Mouse (Mus musculus) myocyte (in vitro differentiated cells): Measurements from ENCODE around the gene Apol9a. TPM values are rescaled to one million over a fixed set of nuclear protein-coding genes. Genes with fewer than 3 reads are reported as not detected.
A peak's percentile ranks its signal among the peaks of the same experiment; 100 is the strongest.

Experiments
- H3K27me3 ChIP-seq: one replicate; pipeline ENCODE4 v1.6.1; 2011; ENCODE audit not compliant: control insufficient read depth, insufficient read depth, insufficient read length
- H3K36me3 ChIP-seq: one replicate; pipeline ENCODE4 v1.6.1; 2011; ENCODE audit not compliant: control insufficient read depth, insufficient read depth
- H3K4me2 ChIP-seq: one replicate; pipeline ENCODE4 v1.6.1; 2011; ENCODE audit warnings: low read depth, control low read depth
- H3K4me3 ChIP-seq: one replicate; pipeline ENCODE4 v1.5.1; 2011; ENCODE audit warnings: mild to moderate bottlenecking, control low read depth, moderate library complexity
- H3K79me2 ChIP-seq: one replicate; pipeline ENCODE4 v1.6.1; 2011; ENCODE audit not compliant: control insufficient read depth, insufficient read depth
- H3ac ChIP-seq: one replicate; pipeline ENCODE4 v1.6.1; 2011; ENCODE audit not compliant: control insufficient read depth, insufficient read length
- CEBPB ChIP-seq: IDR thresholded peaks from 2 replicates; pipeline ENCODE4 v1.6.1; 2011; ENCODE audit warnings: mild to moderate bottlenecking, moderate library complexity; ENCODE audit not compliant: poor library complexity, insufficient read depth, severe bottlenecking
- E2F4 ChIP-seq: IDR thresholded peaks from one replicate; pipeline ENCODE4 v1.6.1; 2011; ENCODE audit warnings: mild to moderate bottlenecking, control low read depth, moderate library complexity; ENCODE audit not compliant: insufficient read depth
- MAX ChIP-seq: IDR thresholded peaks from one replicate; pipeline ENCODE4 v1.6.1; 2011; ENCODE audit warnings: low read depth, mild to moderate bottlenecking, control low read depth
- MYOD1 ChIP-seq, 3 experiments: IDR thresholded peaks; one replicate each; pipeline ENCODE4 v1.6.1; 2011; ENCODE audit warnings: control low read depth in 2 of 3, low read depth in 2 of 3, mild to moderate bottlenecking in 2 of 3, moderate library complexity in 1 of 3; ENCODE audit not compliant: insufficient read length in 2 of 3, control insufficient read depth in 1 of 3
- MYOG ChIP-seq, 3 experiments: IDR thresholded peaks; one replicate each; pipeline ENCODE4 v1.6.1; 2011; ENCODE audit warnings: control low read depth in 2 of 3, low read depth in 2 of 3, mild to moderate bottlenecking in 2 of 3; ENCODE audit not compliant: insufficient read length in 2 of 3, control insufficient read depth in 1 of 3, insufficient read depth in 1 of 3
- POLR2A ChIP-seq: IDR thresholded peaks from one replicate; pipeline ENCODE4 v1.6.1; 2011; ENCODE audit warnings: low read depth, mild to moderate bottlenecking, control low read depth, moderate library complexity; ENCODE audit not compliant: insufficient read length
- POLR2AphosphoS2 ChIP-seq: IDR thresholded peaks from one replicate; pipeline ENCODE4 v1.6.1; 2011; ENCODE audit warnings: low read depth, control low read depth; ENCODE audit not compliant: insufficient read length
- REST ChIP-seq: IDR thresholded peaks from one replicate; pipeline ENCODE4 v1.6.1; 2011; ENCODE audit warnings: mild to moderate bottlenecking, control low read depth, moderate library complexity; ENCODE audit not compliant: insufficient read depth, insufficient read length
- SRF ChIP-seq: IDR thresholded peaks from one replicate; pipeline ENCODE4 v1.6.1; 2011; ENCODE audit warnings: low read depth; ENCODE audit not compliant: control insufficient read depth, insufficient read length
- TCF12 ChIP-seq: IDR thresholded peaks from one replicate; pipeline ENCODE4 v1.6.1; 2011; ENCODE audit warnings: mild to moderate bottlenecking, control low read depth; ENCODE audit not compliant: poor library complexity, insufficient read depth, severe bottlenecking
- TCF3 ChIP-seq: IDR thresholded peaks from one replicate; pipeline ENCODE4 v1.6.1; 2011; ENCODE audit warnings: low read depth, control low read depth; ENCODE audit not compliant: insufficient read length
- USF1 ChIP-seq: IDR thresholded peaks from one replicate; pipeline ENCODE4 v1.6.1; 2011; ENCODE audit warnings: low read depth, mild to moderate bottlenecking, control low read depth, moderate library complexity
- polyA plus RNA-seq: library from polyadenylated mRNA; unstranded; fragments of >200 nt; fragmentation: generic; extraction: Trizol; gene quantifications from one replicate; pipeline ENCODE4 v1.2.1, GENCODE M21; 2012; ENCODE audit warnings: missing spikeins

The Apol9a gene
- polyA plus RNA-seq, 1 experiment: 16.3 TPM

- H3K4me2 ChIP-seq: no peak overlapping the region
- no peak for TF ChIP-seq TCF3
Measured at GRCm38 (mm10) chr15:77369981-77370380, 41.0 kb downstream of the Apol9a start.

GRCm38 (mm10) chr15:77368818-77369320 is 42.1 kb downstream of the Apol9a start:
- Histone ChIP-seq H3K79me2 (no peaks in the 10 kb centered on the region), H3K4me3 (no peak overlapping the region), H3K4me2 (peak overlapping the region; percentile 51), H3K27me3 (no peaks in the 10 kb centered on the region), H3K36me3 (no peaks in the 10 kb centered on the region), H3ac (no peak overlapping the region)
- TF ChIP-seq MYOG (IDR thresholded peaks at IDR 0.05; ENCODE audit: control insufficient read depth in 1 of 3, insufficient read depth in 1 of 3, insufficient read length in 2 of 3, low read depth in 2 of 3): no peak

More at GRCm38 (mm10) chr15:77369981-77370380, 41.0 kb downstream of the Apol9a start:
- H3K4me3 ChIP-seq: no peak overlapping the region
- no peaks in the 10 kb centered on the region for H3K27me3 ChIP-seq
- H3K36me3 ChIP-seq: no peaks in the 10 kb centered on the region
- no peak overlapping the region for H3ac ChIP-seq
- no peaks in the 10 kb centered on the region for H3K79me2 ChIP-seq

DNA sequence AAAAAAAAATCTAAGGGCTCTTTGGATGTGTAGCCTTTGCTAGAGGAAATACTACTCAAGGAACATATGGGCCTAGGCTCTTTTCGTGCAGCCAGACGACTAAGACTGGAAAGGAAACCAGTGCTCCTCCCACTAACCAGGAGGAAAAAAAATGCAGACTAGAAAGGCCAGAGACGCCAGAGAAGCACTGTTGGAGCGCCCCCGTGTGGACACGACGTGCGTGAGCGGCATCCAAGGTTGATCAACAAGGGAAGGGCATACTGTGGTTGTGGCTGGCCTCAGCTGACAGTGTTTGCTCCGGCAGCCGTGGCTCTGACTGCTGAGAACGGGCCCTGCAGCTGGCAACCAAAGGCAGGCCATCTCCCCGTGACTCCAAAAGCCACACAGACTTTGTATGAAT is 42.8 kb downstream of the Apol9a start:
- Histone ChIP-seq H3K4me2 (peak overlapping the region; percentile 87), H3K4me3 (no peak overlapping the region), H3ac (no peak overlapping the region), H3K36me3 (no peaks in the 10 kb centered on the region), H3K27me3 (no peaks in the 10 kb centered on the region), H3K79me2 (no peaks in the 10 kb centered on the region)
- peak; percentile 85 for TF ChIP-seq SRF
- no peak for TF ChIP-seq E2F4
- TF ChIP-seq MYOD1 (IDR thresholded peaks at IDR 0.05; ENCODE audit: control insufficient read depth in 1 of 3, insufficient read length in 2 of 3, low read depth in 2 of 3): peak in 2 of 3 experiments; percentile 44 to 60
- TF ChIP-seq TCF3: no peak
- no peak for TF ChIP-seq CEBPB
- no peak for TF ChIP-seq POLR2AphosphoS2
- no peak for TF ChIP-seq MAX
- peak; percentile 54 for TF ChIP-seq POLR2A
- TF ChIP-seq MYOG (IDR thresholded peaks at IDR 0.05; ENCODE audit: control insufficient read depth in 1 of 3, insufficient read depth in 1 of 3, insufficient read length in 2 of 3, low read depth in 2 of 3): peak in 2 of 3 experiments; percentile 49 to 75
- TF ChIP-seq REST: no peak
- no peak for TF ChIP-seq USF1
- TF ChIP-seq TCF12: no peak

GRCm38 (mm10) chr15:77367504-77367903 is 43.4 kb downstream of the Apol9a start:
- H3ac ChIP-seq: peak overlapping the region; percentile 20
- H3K79me2 ChIP-seq: no peaks in the 10 kb centered on the region
- H3K36me3 ChIP-seq: no peaks in the 10 kb centered on the region
- H3K4me2 ChIP-seq: peak overlapping the region; percentile 87
- H3K27me3 ChIP-seq: no peaks in the 10 kb centered on the region
- TF ChIP-seq POLR2A (no peak), TCF12 (no peak), POLR2AphosphoS2 (no peak), REST (no peak), SRF (no peak), MYOG (IDR thresholded peaks at IDR 0.05; ENCODE audit: control insufficient read depth in 1 of 3, insufficient read depth in 1 of 3, insufficient read length in 2 of 3, low read depth in 2 of 3) (no peak), TCF3 (no peak), CEBPB (no peak), E2F4 (no peak)
- peak overlapping the region; percentile 2 for H3K4me3 ChIP-seq

GRCm38 (mm10) chr15:77366706-77367484 is 44.0 kb downstream of the Apol9a start:
- TF ChIP-seq POLR2A (peak; percentile 14), MYOD1 (IDR thresholded peaks at IDR 0.05; ENCODE audit: control insufficient read depth in 1 of 3, insufficient read length in 2 of 3, low read depth in 2 of 3) (no peak), REST (no peak), MAX (no peak), CEBPB (no peak), POLR2AphosphoS2 (no peak), USF1 (no peak), TCF3 (no peak), TCF12 (no peak)
- peak overlapping the region; percentile 2 for H3K4me3 ChIP-seq
- H3K4me2 ChIP-seq: peak overlapping the region; percentile 87
- no peaks in the 10 kb centered on the region for H3K79me2 ChIP-seq
- no peaks in the 10 kb centered on the region for H3K27me3 ChIP-seq
- H3K36me3 ChIP-seq: no peaks in the 10 kb centered on the region
- H3ac ChIP-seq: peak overlapping the region; percentile 20
